Mouse (Mus musculus) megakaryocyte, embryonic 14.5 days (primary cell): ENCODE results near the gene Egfr. TPM values are rescaled to one million over a fixed set of nuclear protein-coding genes. Genes with fewer than 3 reads are reported as not detected.

Experiments
- H3K27me3 ChIP-seq: replicated peaks from 2 replicates; pipeline ENCODE3; 2012; ENCODE audit warnings: inconsistent platforms
- H3K36me3 ChIP-seq: replicated peaks from 2 replicates; pipeline ENCODE3; 2012; ENCODE audit warnings: low read length, inconsistent platforms, mixed read lengths
- H3K4me1 ChIP-seq: 2 replicates; pipeline ENCODE4 v1.6.1; 2012; ENCODE audit warnings: inconsistent platforms
- H3K4me3 ChIP-seq: replicated peaks from 2 replicates; pipeline ENCODE3; 2012; ENCODE audit warnings: moderate library complexity, mild to moderate bottlenecking, inconsistent platforms
- H3K9me3 ChIP-seq: 2 replicates; pipeline ENCODE4 v1.6.1; 2012; ENCODE audit warnings: inconsistent platforms
- FLI1 ChIP-seq: IDR thresholded peaks from 2 replicates; pipeline ENCODE4 v1.6.1; 2012; ENCODE audit warnings: low read length, inconsistent platforms, mixed read lengths
- GATA1 ChIP-seq: IDR thresholded peaks from 3 replicates; pipeline ENCODE4 v1.6.1; 2012; ENCODE audit warnings: mixed read lengths, low read length, inconsistent platforms, borderline replicate concordance
- polyA plus RNA-seq: library from polyadenylated mRNA; stranded (reverse); fragments of >175 nt; gene quantifications from 2 replicates; pipeline ENCODE4 v1.2.3, GENCODE M21; 2012; ENCODE audit warnings: low replicate concordance; ENCODE audit not compliant: insufficient read depth

Egfr gene
- polyA plus RNA-seq, 1 experiment: not detected

GRCm38 (mm10) chr11:16752349-16753153 is 548 bp downstream of the Egfr start:
- H3K9me3 ChIP-seq: 0 out of 2 replicates have a peak, but pooled peaks cover 2% of the 10 kb centered on the region
- peaks cover 43% of the 10 kb centered on the region for H3K27me3 ChIP-seq
- H3K36me3 ChIP-seq: no peaks in the 10 kb centered on the region
- peak overlapping the region; percentile 82 for H3K4me3 ChIP-seq
- TF ChIP-seq FLI1 (no peak), GATA1 (no peak)
- peaks cover 11% of the 10 kb centered on the region for H3K4me1 ChIP-seq

- peaks cover 43% of the 10 kb centered on the region for H3K27me3 ChIP-seq
- H3K4me3 ChIP-seq: no peak overlapping the region
- no peaks in the 10 kb centered on the region for H3K36me3 ChIP-seq
- 0 out of 2 replicates have a peak, but pooled peaks cover 2% of the 10 kb centered on the region for H3K9me3 ChIP-seq
- H3K4me1 ChIP-seq: peaks cover 11% of the 10 kb centered on the region
- no peak for TF ChIP-seq GATA1
- no peak for TF ChIP-seq FLI1
Measured at GRCm38 (mm10) chr11:16753154-16754040, 1.4 kb downstream of the Egfr start.

GRCm38 (mm10) chr11:16759930-16760329 is 7.9 kb downstream of the Egfr start:
- H3K27me3 ChIP-seq: peaks cover 5% of the 10 kb centered on the region
- no peak overlapping the region for H3K4me3 ChIP-seq
- H3K4me1 ChIP-seq: no peaks in the 10 kb centered on the region
- no peaks in the 10 kb centered on the region for H3K36me3 ChIP-seq
- H3K9me3 ChIP-seq: no peaks in the 10 kb centered on the region
- TF ChIP-seq GATA1 (no peak), FLI1 (no peak)

GRCm38 (mm10) chr11:16761184-16761583 is 9.2 kb downstream of the Egfr start:
- TF ChIP-seq GATA1 (no peak), FLI1 (no peak)
- Histone ChIP-seq H3K4me3 (no peak overlapping the region), H3K27me3 (peaks cover 3% of the 10 kb centered on the region), H3K9me3 (no peaks in the 10 kb centered on the region), H3K4me1 (no peaks in the 10 kb centered on the region), H3K36me3 (no peaks in the 10 kb centered on the region)

GRCm38 (mm10) chr11:16766038-16766815 is 14.2 kb downstream of the Egfr start:
- Histone ChIP-seq H3K9me3 (no peaks in the 10 kb centered on the region), H3K36me3 (no peaks in the 10 kb centered on the region), H3K4me1 (no peaks in the 10 kb centered on the region), H3K4me3 (no peak overlapping the region), H3K27me3 (peaks cover 2% of the 10 kb centered on the region)
- TF ChIP-seq FLI1: no peak
- no peak for TF ChIP-seq GATA1

- Histone ChIP-seq H3K9me3 (no peaks in the 10 kb centered on the region), H3K36me3 (no peaks in the 10 kb centered on the region), H3K27me3 (peaks cover 2% of the 10 kb centered on the region), H3K4me3 (no peak overlapping the region), H3K4me1 (peaks cover 4% of the 10 kb centered on the region)
- no peak for TF ChIP-seq GATA1
- TF ChIP-seq FLI1: no peak
Measured at GRCm38 (mm10) chr11:16767984-16768383, 16.0 kb downstream of the Egfr start.

GRCm38 (mm10) chr11:16769276-16769675 is 17.3 kb downstream of the Egfr start:
- H3K36me3 ChIP-seq: no peaks in the 10 kb centered on the region
- no peak for TF ChIP-seq GATA1
- peaks cover 2% of the 10 kb centered on the region for H3K27me3 ChIP-seq
- no peaks in the 10 kb centered on the region for H3K9me3 ChIP-seq
- peaks cover 4% of the 10 kb centered on the region for H3K4me1 ChIP-seq
- H3K4me3 ChIP-seq: no peak overlapping the region

GRCm38 (mm10) chr11:16769709-16770303 is 17.8 kb downstream of the Egfr start:
- Histone ChIP-seq H3K36me3 (no peaks in the 10 kb centered on the region), H3K9me3 (no peaks in the 10 kb centered on the region), H3K4me3 (no peak overlapping the region), H3K4me1 (peaks cover 4% of the 10 kb centered on the region), H3K27me3 (peaks cover 2% of the 10 kb centered on the region)
- TF ChIP-seq FLI1 (no peak), GATA1 (no peak)

GRCm38 (mm10) chr11:16770966-16771365 is 19.0 kb downstream of the Egfr start:
- Histone ChIP-seq H3K4me1 (peaks cover 4% of the 10 kb centered on the region), H3K27me3 (peaks cover 2% of the 10 kb centered on the region), H3K9me3 (no peaks in the 10 kb centered on the region), H3K36me3 (no peaks in the 10 kb centered on the region), H3K4me3 (no peak overlapping the region)
- no peak for TF ChIP-seq FLI1
- TF ChIP-seq GATA1: no peak
